Mouse (Mus musculus) skeletal muscle tissue, adult 2 months (tissue): ENCODE data around the gene Serpina16.
"Not testable (repeated sequence)": the region's sequence is repeated elsewhere in the genome, so short reads cannot be mapped to it uniquely, and the experiment has no call there.

ENCODE experiments used
- DNase-seq: peaks from one replicate; pipeline ENCODE4 v3.0.0-alpha.2; 2012; ENCODE audit warnings: low read depth, low spot score

The Serpina16 gene

GRCm38 (mm10) chr12:103676039-103676438 lies at the start of gene Serpina16:
Serpina16 (minus strand) TSS chr12:103676139.
- DNase-seq, result no peak

GRCm38 (mm10) chr12:103711537-103711936 lies 35.6 kb upstream of the Serpina16 start:
- DNase-seq, result no peak

GRCm38 (mm10) chr12:103710405-103710804 lies 34.5 kb upstream of the Serpina16 start:
- DNase-seq, result no peak

- no peak for DNase-seq
Observed at GRCm38 (mm10) chr12:103706113-103706512, 30.2 kb upstream of the Serpina16 start.

GRCm38 (mm10) chr12:103705547-103705946 lies 29.6 kb upstream of the Serpina16 start:
- DNase-seq, result no peak

- DNase-seq, result no peak
Observed at GRCm38 (mm10) chr12:103700144-103700750, 24.3 kb upstream of the Serpina16 start.

GRCm38 (mm10) chr12:103695429-103695828 lies 19.5 kb upstream of the Serpina16 start, which contains the start of gene Serpina1f:
Serpina1f (minus strand) TSS chr12:103695529.
- DNase-seq, result no peak

- DNase-seq, result no peak
Observed at GRCm38 (mm10) chr12:103688221-103688814, 12.4 kb upstream of the Serpina16 start.

GRCm38 (mm10) chr12:103687021-103687420 lies 11.1 kb upstream of the Serpina16 start:
- DNase-seq, result no peak

GRCm38 (mm10) chr12:103686050-103686449 lies 10.1 kb upstream of the Serpina16 start:
- no peak for DNase-seq

GRCm38 (mm10) chr12:103685386-103685785 lies 9.4 kb upstream of the Serpina16 start:
- no peak for DNase-seq

GRCm38 (mm10) chr12:103683775-103684174 lies 7.8 kb upstream of the Serpina16 start:
- DNase-seq, result no peak

- DNase-seq, result no peak
Observed at GRCm38 (mm10) chr12:103681739-103682138, 5.8 kb upstream of the Serpina16 start.

- DNase-seq, result no peak
Observed at GRCm38 (mm10) chr12:103681169-103681568, 5.2 kb upstream of the Serpina16 start.

- DNase-seq, result not testable (repeated sequence)
Observed at GRCm38 (mm10) chr12:103679853-103680252, 3.9 kb upstream of the Serpina16 start.

GRCm38 (mm10) chr12:103673179-103673578 lies 2.8 kb downstream of the Serpina16 start:
- peak; percentile 72 for DNase-seq

- DNase-seq, result no peak
Observed at GRCm38 (mm10) chr12:103671483-103671882, 4.5 kb downstream of the Serpina16 start.

- DNase-seq, result no peak
Observed at GRCm38 (mm10) chr12:103670964-103671363, 5.0 kb downstream of the Serpina16 start.

GRCm38 (mm10) chr12:103670344-103670743 lies 5.6 kb downstream of the Serpina16 start:
- peak; percentile 20 for DNase-seq

GRCm38 (mm10) chr12:103665286-103665685 lies 10.7 kb downstream of the Serpina16 start:
- no peak for DNase-seq

- not testable (repeated sequence) for DNase-seq
Observed at GRCm38 (mm10) chr12:103662053-103662452, 13.9 kb downstream of the Serpina16 start.

- no peak for DNase-seq
Observed at GRCm38 (mm10) chr12:103660076-103660475, 15.9 kb downstream of the Serpina16 start.

- DNase-seq, result peak; percentile 2
Observed at GRCm38 (mm10) chr12:103659171-103659570, 16.8 kb downstream of the Serpina16 start.
